Mouse (Mus musculus): ENCODE results near the gene Cd302. TPM values are rescaled to one million over a fixed set of nuclear protein-coding genes. Genes with fewer than 3 reads are reported as not detected.

Gene Cd302
- 16.2 and 22.8 TPM in 2 replicates for polyA plus RNA-seq (2014; fragmentation: Nextera tagmentation; extraction: Ambion mirVana)

GRCm38 (mm10) chr2:60284467-60284821, at the start of gene Cd302:
Gene Cd302 (minus strand): TSS chr2:60284488.
- peak within 1 kb of the TSS; percentile 95 for H3K4me2 ChIP-seq (replicated peaks)
- H3K9me3 ChIP-seq (ENCODE audit: control insufficient read depth, low read length), result no peaks in the 10 kb centered on the region
- H3K9ac ChIP-seq, result peak within 1 kb of the TSS; percentile 64
- DNase-seq (ENCODE audit: low spot score), result no peak
- no peak within 1 kb of the TSS for H3K27ac ChIP-seq
- peak within 1 kb of the TSS; percentile 44 for H3K4me3 ChIP-seq (replicated peaks; ENCODE audit: low read length)
- H3K27me3 ChIP-seq (ENCODE audit: control insufficient read depth, insufficient read depth, low read length), result peaks cover 12% of the 10 kb centered on the region; the same call in 1 of the 2 replicates
- 56% methylated on average over 4 of the region's 4 CpGs for WGBS
- no peaks in the 10 kb centered on the region for H3K36me3 ChIP-seq (replicated peaks; ENCODE audit: control insufficient read depth, insufficient read depth)
- ATAC-seq (ENCODE audit: low FRiP score), result no peak
- peaks cover 8% of the 10 kb centered on the region for H3K4me1 ChIP-seq (replicated peaks; ENCODE audit: control insufficient read depth, insufficient read depth, low read length)

- DNase-seq (ENCODE audit: low spot score) (no peak), ATAC-seq (ENCODE audit: low FRiP score) (no peak)
- Histone ChIP-seq H3K27me3 (ENCODE audit: control insufficient read depth, insufficient read depth, low read length) (no peaks in the 10 kb centered on the region), H3K9ac (no peak overlapping the region), H3K4me2 (replicated peaks) (no peak overlapping the region), H3K4me3 (replicated peaks; ENCODE audit: low read length) (no peak overlapping the region), H3K36me3 (replicated peaks; ENCODE audit: control insufficient read depth, insufficient read depth) (no peaks in the 10 kb centered on the region), H3K27ac (no peak overlapping the region), H3K9me3 (ENCODE audit: control insufficient read depth, low read length) (no peaks in the 10 kb centered on the region), H3K4me1 (replicated peaks; ENCODE audit: control insufficient read depth, insufficient read depth, low read length) (no peaks in the 10 kb centered on the region)
- WGBS, result 96% methylated on average over 10 of the region's 10 CpGs
These were observed 44.4 kb upstream of the Cd302 start for GRCm38 (mm10) chr2:60328641-60329040.

GRCm38 (mm10) chr2:60327581-60327980, 43.3 kb upstream of the Cd302 start:
- no peak overlapping the region for H3K9ac ChIP-seq
- no peak for ATAC-seq (ENCODE audit: low FRiP score)
- H3K4me1 ChIP-seq (replicated peaks; ENCODE audit: control insufficient read depth, insufficient read depth, low read length), result no peaks in the 10 kb centered on the region
- H3K4me2 ChIP-seq (replicated peaks), result no peak overlapping the region
- no peak for DNase-seq (ENCODE audit: low spot score)
- H3K27ac ChIP-seq, result no peak overlapping the region
- no peak overlapping the region for H3K4me3 ChIP-seq (replicated peaks; ENCODE audit: low read length)
- no peaks in the 10 kb centered on the region for H3K36me3 ChIP-seq (replicated peaks; ENCODE audit: control insufficient read depth, insufficient read depth)
- H3K27me3 ChIP-seq (ENCODE audit: control insufficient read depth, insufficient read depth, low read length), result no peaks in the 10 kb centered on the region
- H3K9me3 ChIP-seq (ENCODE audit: control insufficient read depth, low read length), result no peaks in the 10 kb centered on the region
- WGBS, result 94% methylated on average over 11 of the region's 11 CpGs

- no peaks in the 10 kb centered on the region for H3K36me3 ChIP-seq (replicated peaks; ENCODE audit: control insufficient read depth, insufficient read depth)
- no peak overlapping the region for H3K27ac ChIP-seq
- no peaks in the 10 kb centered on the region for H3K4me1 ChIP-seq (replicated peaks; ENCODE audit: control insufficient read depth, insufficient read depth, low read length)
- no peak overlapping the region for H3K9ac ChIP-seq
- no peaks in the 10 kb centered on the region for H3K27me3 ChIP-seq (ENCODE audit: control insufficient read depth, insufficient read depth, low read length)
- no peaks in the 10 kb centered on the region for H3K9me3 ChIP-seq (ENCODE audit: control insufficient read depth, low read length)
- ATAC-seq (ENCODE audit: low FRiP score) (no peak), DNase-seq (ENCODE audit: low spot score) (no peak)
- WGBS, result 93% methylated on average over 7 of the region's 7 CpGs
- H3K4me3 ChIP-seq (replicated peaks; ENCODE audit: low read length), result no peak overlapping the region
- no peak overlapping the region for H3K4me2 ChIP-seq (replicated peaks)
These were observed 42.7 kb upstream of the Cd302 start for GRCm38 (mm10) chr2:60326948-60327347.

- no peak overlapping the region for H3K9ac ChIP-seq
- ATAC-seq (ENCODE audit: low FRiP score), result no peak
- DNase-seq (ENCODE audit: low spot score), result no peak
- H3K36me3 ChIP-seq (replicated peaks; ENCODE audit: control insufficient read depth, insufficient read depth), result no peaks in the 10 kb centered on the region
- no peak overlapping the region for H3K4me3 ChIP-seq (replicated peaks; ENCODE audit: low read length)
- no peaks in the 10 kb centered on the region for H3K27me3 ChIP-seq (ENCODE audit: control insufficient read depth, insufficient read depth, low read length)
- 86% methylated on average over 5 of the region's 5 CpGs for WGBS
- H3K9me3 ChIP-seq (ENCODE audit: control insufficient read depth, low read length), result no peaks in the 10 kb centered on the region
- H3K4me1 ChIP-seq (replicated peaks; ENCODE audit: control insufficient read depth, insufficient read depth, low read length), result no peaks in the 10 kb centered on the region
- no peak overlapping the region for H3K4me2 ChIP-seq (replicated peaks)
- H3K27ac ChIP-seq, result no peak overlapping the region
These were observed 39.1 kb upstream of the Cd302 start for GRCm38 (mm10) chr2:60323411-60323810.

- no peak overlapping the region for H3K4me2 ChIP-seq (replicated peaks)
- H3K9ac ChIP-seq, result no peak overlapping the region
- ATAC-seq (ENCODE audit: low FRiP score) (no peak), DNase-seq (ENCODE audit: low spot score) (no peak)
- no peaks in the 10 kb centered on the region for H3K4me1 ChIP-seq (replicated peaks; ENCODE audit: control insufficient read depth, insufficient read depth, low read length)
- no peaks in the 10 kb centered on the region for H3K27me3 ChIP-seq (ENCODE audit: control insufficient read depth, insufficient read depth, low read length)
- no peak overlapping the region for H3K27ac ChIP-seq
- H3K9me3 ChIP-seq (ENCODE audit: control insufficient read depth, low read length), result no peaks in the 10 kb centered on the region
- WGBS, result 76% methylated on average over 6 of the region's 6 CpGs
- H3K4me3 ChIP-seq (replicated peaks; ENCODE audit: low read length), result no peak overlapping the region
- no peaks in the 10 kb centered on the region for H3K36me3 ChIP-seq (replicated peaks; ENCODE audit: control insufficient read depth, insufficient read depth)
These were observed 37.9 kb upstream of the Cd302 start for GRCm38 (mm10) chr2:60322031-60322726.

- no peaks in the 10 kb centered on the region for H3K9me3 ChIP-seq (ENCODE audit: control insufficient read depth, low read length)
- WGBS, result 92% methylated on average over 4 of the region's 4 CpGs
- no peak for ATAC-seq (ENCODE audit: low FRiP score)
- no peak overlapping the region for H3K9ac ChIP-seq
- no peak overlapping the region for H3K27ac ChIP-seq
- no peak overlapping the region for H3K4me2 ChIP-seq (replicated peaks)
- no peaks in the 10 kb centered on the region for H3K4me1 ChIP-seq (replicated peaks; ENCODE audit: control insufficient read depth, insufficient read depth, low read length)
- H3K4me3 ChIP-seq (replicated peaks; ENCODE audit: low read length), result no peak overlapping the region
- no peaks in the 10 kb centered on the region for H3K36me3 ChIP-seq (replicated peaks; ENCODE audit: control insufficient read depth, insufficient read depth)
- no peak for DNase-seq (ENCODE audit: low spot score)
- no peaks in the 10 kb centered on the region for H3K27me3 ChIP-seq (ENCODE audit: control insufficient read depth, insufficient read depth, low read length)
These were observed 19.5 kb upstream of the Cd302 start for GRCm38 (mm10) chr2:60303796-60304195.

GRCm38 (mm10) chr2:60299323-60299722, 15.0 kb upstream of the Cd302 start:
- Histone ChIP-seq H3K27me3 (ENCODE audit: control insufficient read depth, insufficient read depth, low read length) (no peaks in the 10 kb centered on the region), H3K27ac (no peak overlapping the region), H3K4me1 (replicated peaks; ENCODE audit: control insufficient read depth, insufficient read depth, low read length) (no peaks in the 10 kb centered on the region), H3K9ac (no peak overlapping the region), H3K4me3 (replicated peaks; ENCODE audit: low read length) (no peak overlapping the region), H3K36me3 (replicated peaks; ENCODE audit: control insufficient read depth, insufficient read depth) (no peaks in the 10 kb centered on the region), H3K4me2 (replicated peaks) (no peak overlapping the region), H3K9me3 (ENCODE audit: control insufficient read depth, low read length) (no peaks in the 10 kb centered on the region)
- WGBS, result 95% methylated on average over 2 of the region's 2 CpGs
- ATAC-seq (ENCODE audit: low FRiP score) (no peak), DNase-seq (ENCODE audit: low spot score) (no peak)

- Histone ChIP-seq H3K4me1 (replicated peaks; ENCODE audit: control insufficient read depth, insufficient read depth, low read length) (no peaks in the 10 kb centered on the region), H3K9me3 (ENCODE audit: control insufficient read depth, low read length) (no peaks in the 10 kb centered on the region), H3K4me3 (replicated peaks; ENCODE audit: low read length) (no peak overlapping the region), H3K27ac (no peak overlapping the region), H3K36me3 (replicated peaks; ENCODE audit: control insufficient read depth, insufficient read depth) (no peaks in the 10 kb centered on the region), H3K4me2 (replicated peaks) (no peak overlapping the region), H3K9ac (no peak overlapping the region), H3K27me3 (ENCODE audit: control insufficient read depth, insufficient read depth, low read length) (no peaks in the 10 kb centered on the region)
- DNase-seq (ENCODE audit: low spot score) (no peak), ATAC-seq (ENCODE audit: low FRiP score) (no peak)
- WGBS, result 80% methylated on average over 3 of the region's 3 CpGs
These were observed 14.0 kb upstream of the Cd302 start for GRCm38 (mm10) chr2:60298266-60298665.

GRCm38 (mm10) chr2:60291381-60291780, 7.1 kb upstream of the Cd302 start:
- Histone ChIP-seq H3K4me2 (replicated peaks) (no peak overlapping the region), H3K9me3 (ENCODE audit: control insufficient read depth, low read length) (no peaks in the 10 kb centered on the region), H3K27ac (no peak overlapping the region), H3K27me3 (ENCODE audit: control insufficient read depth, insufficient read depth, low read length) (no peaks in the 10 kb centered on the region), H3K36me3 (replicated peaks; ENCODE audit: control insufficient read depth, insufficient read depth) (no peaks in the 10 kb centered on the region), H3K4me3 (replicated peaks; ENCODE audit: low read length) (no peak overlapping the region), H3K4me1 (replicated peaks; ENCODE audit: control insufficient read depth, insufficient read depth, low read length) (no peaks in the 10 kb centered on the region), H3K9ac (no peak overlapping the region)
- WGBS, result 83% methylated on average over 4 of the region's 4 CpGs
- DNase-seq (ENCODE audit: low spot score) (no peak), ATAC-seq (ENCODE audit: low FRiP score) (no peak)

Data from hindbrain, embryonic 14.5 days (tissue).